Comparison of ENCODE assay signal across 20 mouse cellular contexts in genomic region chr19:41328743-41329142, GRCm38 (mm10). TPM values are rescaled to one million over a fixed set of nuclear protein-coding genes. Genes with fewer than 3 reads are reported as not detected.
DNase-seq lines count a peak whose midpoint lies in the region; ATAC-seq lines count a peak whose summit lies in the region.
"Had no signal": no experiment of that assay in that cellular context is flagged by ENCODE, and none has a peak within 500 bp of the region (broad histone marks: within the 10 kb centered on the region; RNA-seq: fewer than 3 reads in every experiment).

No protein-coding gene starts in this region.

- DNase-seq in spleen, adult 12 weeks (ENCODE audit: low spot score), result peak; percentile 53
- no peak for DNase-seq in spleen, postnatal 10 days (ENCODE audit: low spot score in 2 of 2)
- DNase-seq in CD4-positive, CD25-positive, alpha-beta regulatory T cell, adult 2 months (ENCODE audit: low read depth, low spot score), result peak; percentile 89
- no peak for DNase-seq in embryo, embryonic 10 days (ENCODE audit: low spot score)
- no peak for DNase-seq in neural tube, embryonic 10.5 days (ENCODE audit: extremely low spot score, low spot score)
- DNase-seq: adrenal gland, adult 2 months; cerebellum, postnatal 10 days; gastrocnemius, postnatal 25 days; heart, postnatal 14 days; kidney, adult 8-10 months; lung, postnatal 10 days had no signal

- no peaks in the 10 kb centered on the region for H3K4me1 ChIP-seq in midbrain, embryonic 15.5 days
- H3K4me1 ChIP-seq: forebrain, embryonic 13.5 days; limb, embryonic 12.5 days had no signal

- H3K27me3 ChIP-seq in midbrain, embryonic 15.5 days (replicated peaks), result no peaks in the 10 kb centered on the region
- H3K27me3 ChIP-seq: forebrain, embryonic 13.5 days; limb, embryonic 12.5 days had no signal

- no peak overlapping the region for H3K4me3 ChIP-seq in midbrain, embryonic 15.5 days
- H3K4me3 ChIP-seq: forebrain, embryonic 13.5 days; limb, embryonic 12.5 days had no signal

- 66% methylated on average over 9 of the region's 9 CpGs for WGBS in midbrain, embryonic 15.5 days

- H3K36me3 ChIP-seq in midbrain, embryonic 15.5 days (replicated peaks), result no peaks in the 10 kb centered on the region
- H3K36me3 ChIP-seq: G1E; limb, embryonic 12.5 days had no signal

- H3K9me3 ChIP-seq in midbrain, embryonic 15.5 days, result no peaks in the 10 kb centered on the region
- H3K9me3 ChIP-seq: forebrain, embryonic 13.5 days; G1E had no signal

- ATAC-seq in hematopoietic stem cell, adult 5-6 weeks (replicated peaks in 1 of 2; ENCODE audit: insufficient read depth in 1 of 2, low FRiP score in 2 of 2, low TSS enrichment in 1 of 2, low read depth in 1 of 2, poor library complexity in 2 of 2, severe bottlenecking in 2 of 2), result peak; percentile 55 to 61
- ATAC-seq in neutrophil, adult 5-6 weeks (ENCODE audit: extremely low read depth, insufficient number of reproducible peaks, low FRiP score, poor library complexity, severe bottlenecking), result peak; percentile 65
- no peak for ATAC-seq in midbrain, embryonic 15.5 days (replicated peaks)
- ATAC-seq: forebrain, embryonic 13.5 days; hindbrain, embryonic 16.5 days had no signal

- H3K27ac ChIP-seq in midbrain, embryonic 15.5 days, result no peak overlapping the region
- H3K27ac ChIP-seq: forebrain, embryonic 13.5 days; limb, embryonic 12.5 days; liver, embryonic 14.5 days had no signal

- no peak overlapping the region for H3K4me2 ChIP-seq in midbrain, embryonic 15.5 days
- H3K4me2 ChIP-seq: forebrain, embryonic 13.5 days; heart, embryonic 11.5 days; limb, embryonic 12.5 days had no signal

- no peak overlapping the region for H3K9ac ChIP-seq in midbrain, embryonic 15.5 days
- H3K9ac ChIP-seq: forebrain, embryonic 13.5 days; limb, embryonic 12.5 days; liver, embryonic 14.5 days had no signal

RNA-seq across cellular contexts. Expression of gene Pik3ap1, which starts 56.2 kb away (rescaled TPM):
- 28.9 and 33.5 TPM in 2 replicates for total RNA-seq in hematopoietic stem cell, adult 5-6 weeks (2017)
- total RNA-seq in neutrophil, adult 5-6 weeks (2017), result 103 and 110 TPM in 2 replicates
- 2.4 and 3.0 TPM in 2 replicates for polyA plus RNA-seq in midbrain, embryonic 15.5 days (2015; fragmentation: Nextera tagmentation; extraction: Ambion mirVana)

Comparison
In these comparisons a context has a peak if more than half of its experiments do, and no peak if none do; other contexts are left out.
1. DNase-seq: peak in spleen, adult 12 weeks (single experiment) and CD4-positive, CD25-positive, alpha-beta regulatory T cell, adult 2 months (single experiment); none in spleen, postnatal 10 days (0 of 2), embryo, embryonic 10 days (single experiment) and neural tube, embryonic 10.5 days (single experiment).